Mouse (Mus musculus) embryonic facial prominence, embryonic 11.5 days (tissue): ENCODE measurements at regions not wholly inside any gene's neighbourhood (a gene's known extent, or its start where the extent isn't known, plus 50 kb on each side); places are given as distances from the start of the nearest gene placed in this dataset.

Source experiments
- ATAC-seq: fragments of 200-750 bp; cut with Nextera tagmentation; replicated peaks from 2 replicates; pipeline ENCODE4 v1.8.0; 2017; ENCODE audit warnings: low read depth; ENCODE audit not compliant: insufficient number of reproducible peaks, low FRiP score, low TSS enrichment
- DNase-seq: peaks from one replicate; pipeline ENCODE4 v3.0.0-alpha.2; 2015; ENCODE audit warnings: low spot score
- H3K27ac ChIP-seq: fragments of 300-500 bp; sonication (generic); replicated peaks from 2 replicates; pipeline ENCODE4 v1.5.1; 2014; ENCODE audit warnings: mild to moderate bottlenecking, low read depth, low read length, control low read depth
- H3K27me3 ChIP-seq: fragments of 300-500 bp; sonication (generic); 2 replicates; pipeline ENCODE4 v1.6.1; 2014; ENCODE audit warnings: mild to moderate bottlenecking, low read length, moderate library complexity, mixed read lengths; ENCODE audit not compliant: control insufficient read depth, insufficient read depth
- H3K36me3 ChIP-seq: fragments of 300-500 bp; sonication (generic); replicated peaks from 2 replicates; pipeline ENCODE4 v1.6.1; 2014; ENCODE audit warnings: low read depth, mild to moderate bottlenecking, low read length, moderate library complexity, mixed read lengths; ENCODE audit not compliant: control insufficient read depth, insufficient read depth
- H3K4me1 ChIP-seq: fragments of 300-500 bp; sonication (generic); 2 replicates; pipeline ENCODE4 v1.6.1; 2014; ENCODE audit warnings: low read length, mixed read lengths; ENCODE audit not compliant: control insufficient read depth, insufficient read depth
- H3K4me2 ChIP-seq: fragments of 300-500 bp; sonication (generic); 2 replicates; pipeline ENCODE4 v1.6.1; 2014; ENCODE audit warnings: low read depth, mild to moderate bottlenecking, control low read depth, low read length, moderate library complexity
- H3K4me3 ChIP-seq: fragments of 300-500 bp; sonication (generic); 2 replicates; pipeline ENCODE4 v1.5.1; 2014; ENCODE audit warnings: low read depth, low read length, control low read depth
- H3K9ac ChIP-seq: fragments of 300-500 bp; sonication (generic); replicated peaks from 2 replicates; pipeline ENCODE4 v1.6.1; 2014; ENCODE audit warnings: mild to moderate bottlenecking, control low read depth, low read length
- H3K9me3 ChIP-seq: fragments of 300-500 bp; sonication (generic); replicated peaks from 2 replicates; pipeline ENCODE4 v1.6.1; 2016; ENCODE audit warnings: mild to moderate bottlenecking, low read length, inconsistent platforms, mixed read lengths; ENCODE audit not compliant: control insufficient read depth
- WGBS: fragments of 180-500 bp; shearing (Covaris S2); extraction: QIAGEN DNeasy Blood & Tissue Kit; methylation state at CpG from one replicate; pipeline ENCODE4 v1.1.7; 2014; 5-methylcytosine and 5-hydroxymethylcytosine counted together

DNA sequence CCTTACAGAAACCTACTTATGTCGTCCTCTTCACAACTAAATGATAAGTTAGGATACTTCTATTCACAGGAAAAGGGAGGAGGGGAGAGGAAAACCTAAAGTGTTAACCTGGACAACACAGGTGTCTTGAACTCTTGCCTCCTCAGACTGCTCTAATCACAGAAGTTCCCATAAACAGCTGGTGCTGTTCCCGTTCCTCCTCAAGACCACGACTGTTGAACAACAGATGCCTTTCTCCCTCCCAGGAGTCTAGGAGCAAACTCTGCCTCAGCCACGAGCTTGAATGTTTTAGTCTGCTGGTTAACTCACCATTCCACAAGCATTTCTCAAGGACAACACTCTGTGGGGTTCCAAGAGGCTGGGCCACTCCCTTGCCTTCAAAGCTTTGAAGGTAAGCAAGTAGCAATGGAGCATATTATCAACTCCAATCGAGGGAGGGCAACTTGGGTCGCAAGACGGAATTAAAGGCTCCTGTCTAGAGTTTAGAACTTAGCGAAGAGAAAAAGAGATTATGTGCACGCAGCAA, 186.6 kb upstream of the Bcl6 start:
- 76% methylated on average over 9 of the region's 9 CpGs for WGBS
- DNase-seq (no peak), ATAC-seq (no peak)
- Histone ChIP-seq H3K36me3 (no peaks in the 10 kb centered on the region), H3K9ac (no peak overlapping the region), H3K4me3 (no peak overlapping the region), H3K27me3 (no peaks in the 10 kb centered on the region), H3K4me1 (no peaks in the 10 kb centered on the region), H3K27ac (no peak overlapping the region), H3K9me3 (no peaks in the 10 kb centered on the region), H3K4me2 (no peak overlapping the region)

DNA sequence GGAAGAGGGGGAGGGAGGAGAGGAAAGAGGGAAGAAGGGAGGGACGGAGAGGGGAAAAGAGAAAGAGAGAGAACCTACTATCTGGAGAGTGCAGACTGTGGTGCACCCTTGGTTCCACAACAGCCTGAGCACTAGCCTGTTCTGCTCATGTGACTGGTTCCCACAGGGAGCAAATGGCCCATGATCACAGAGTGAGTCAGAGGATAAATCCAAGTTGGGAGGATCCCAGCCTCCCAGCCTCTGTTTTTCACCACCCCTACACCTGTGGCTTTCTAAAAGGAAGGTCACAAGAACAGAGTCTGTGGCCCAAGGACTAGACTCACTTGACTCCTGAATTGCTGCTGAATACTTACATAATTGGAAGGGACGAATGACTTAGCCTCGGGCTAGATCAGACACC, 185.9 kb upstream of the Bcl6 start:
- 65% methylated on average over 3 of the region's 3 CpGs for WGBS
- DNase-seq: no peak
- Histone ChIP-seq H3K27me3 (no peaks in the 10 kb centered on the region), H3K4me2 (no peak overlapping the region), H3K4me1 (no peaks in the 10 kb centered on the region), H3K4me3 (no peak overlapping the region), H3K36me3 (no peaks in the 10 kb centered on the region), H3K9ac (no peak overlapping the region), H3K27ac (no peak overlapping the region), H3K9me3 (no peaks in the 10 kb centered on the region)
- no peak for ATAC-seq

DNA sequence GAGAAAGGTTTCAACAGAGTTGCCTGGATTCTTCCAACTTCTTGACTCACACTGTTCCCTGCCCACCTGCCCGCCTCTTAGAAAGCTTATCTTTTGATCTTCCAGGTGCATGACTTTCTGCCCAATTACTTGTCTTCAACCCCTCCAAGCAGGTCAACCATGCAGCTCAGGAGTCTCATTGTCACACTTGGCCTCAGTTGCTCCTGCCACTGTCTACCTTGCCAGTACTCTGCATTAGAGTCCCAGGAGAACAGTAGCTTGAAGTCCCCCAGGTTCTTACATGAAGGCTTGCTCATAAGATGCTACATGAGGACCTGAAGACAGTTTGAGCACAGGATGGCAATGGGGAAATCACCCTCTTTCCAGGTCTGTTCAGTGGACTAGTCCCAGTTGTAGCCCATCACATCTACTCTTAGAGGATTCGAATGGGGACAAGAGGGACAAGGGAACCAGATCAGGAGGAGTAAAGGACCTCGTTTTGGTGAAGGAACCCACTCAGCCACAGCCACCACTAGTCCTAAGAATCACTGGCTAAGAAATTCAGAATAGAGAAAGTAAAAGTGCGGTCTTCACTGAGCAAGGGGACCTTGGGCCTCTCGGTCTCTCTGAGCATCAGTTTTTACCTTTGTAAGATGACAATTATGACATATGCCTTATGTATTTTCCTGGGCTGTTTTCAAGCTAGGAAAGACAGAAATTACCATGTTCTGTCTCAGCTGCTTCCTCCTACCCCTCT, 185.3 kb upstream of the Bcl6 start:
- Histone ChIP-seq H3K4me1 (no peaks in the 10 kb centered on the region), H3K27me3 (no peaks in the 10 kb centered on the region), H3K9me3 (no peaks in the 10 kb centered on the region), H3K27ac (no peak overlapping the region), H3K4me2 (no peak overlapping the region), H3K9ac (no peak overlapping the region), H3K4me3 (no peak overlapping the region), H3K36me3 (no peaks in the 10 kb centered on the region)
- DNase-seq: no peak
- no peak for ATAC-seq
- 86% methylated on average over 5 of the region's 5 CpGs for WGBS

DNA sequence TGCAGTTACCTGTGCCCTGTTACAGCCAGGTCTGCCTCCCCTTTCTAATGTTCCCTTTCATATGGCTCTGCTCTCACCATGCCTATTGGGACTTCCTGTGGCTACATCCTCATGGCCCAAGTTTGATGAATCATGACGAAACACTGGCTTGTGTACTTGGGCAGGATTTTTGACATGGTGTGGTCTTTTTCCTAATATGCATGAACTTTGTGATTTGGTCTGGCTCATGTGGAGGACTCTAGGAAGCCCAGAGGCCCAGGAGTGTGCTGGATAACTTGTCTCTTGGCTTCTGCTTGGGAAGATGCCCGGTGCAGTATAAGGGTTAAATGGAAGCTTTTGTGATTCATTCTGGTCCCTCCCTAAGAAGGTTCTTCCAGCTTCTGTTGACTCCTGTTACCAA, 184.0 kb upstream of the Bcl6 start:
- no peak for DNase-seq
- Histone ChIP-seq H3K4me2 (no peak overlapping the region), H3K4me3 (no peak overlapping the region), H3K9ac (no peak overlapping the region), H3K36me3 (no peaks in the 10 kb centered on the region), H3K4me1 (no peaks in the 10 kb centered on the region), H3K9me3 (no peaks in the 10 kb centered on the region), H3K27me3 (no peaks in the 10 kb centered on the region), H3K27ac (no peak overlapping the region)
- 84% methylated on average over 2 of the region's 2 CpGs for WGBS
- no peak for ATAC-seq

DNA sequence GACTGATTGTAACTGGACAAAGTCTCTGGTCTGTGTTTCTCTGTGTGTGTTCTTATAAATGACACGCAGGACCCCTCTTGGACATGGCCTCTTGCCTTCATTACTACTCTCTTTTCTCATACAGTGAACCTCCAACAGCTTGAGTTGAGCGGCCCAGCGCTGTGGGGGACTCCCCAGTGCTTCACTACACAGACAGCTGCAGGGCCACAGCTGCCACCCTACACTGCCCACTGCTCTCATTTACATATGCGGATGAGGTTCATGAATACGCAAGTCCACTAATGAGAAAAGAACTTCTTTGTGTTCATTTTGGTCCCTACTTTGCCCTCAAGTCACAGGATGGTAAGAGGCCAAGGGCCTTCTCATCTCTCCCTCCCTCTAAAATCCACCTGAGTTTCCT, 183.4 kb upstream of the Bcl6 start:
- Histone ChIP-seq H3K27me3 (no peaks in the 10 kb centered on the region), H3K4me1 (no peaks in the 10 kb centered on the region), H3K36me3 (no peaks in the 10 kb centered on the region), H3K4me2 (no peak overlapping the region), H3K27ac (no peak overlapping the region), H3K9me3 (no peaks in the 10 kb centered on the region), H3K9ac (no peak overlapping the region), H3K4me3 (no peak overlapping the region)
- whole genome bisulfite sequencing: 81% methylated on average over 5 of the region's 5 CpGs
- no peak for DNase-seq
- ATAC-seq: no peak

DNA sequence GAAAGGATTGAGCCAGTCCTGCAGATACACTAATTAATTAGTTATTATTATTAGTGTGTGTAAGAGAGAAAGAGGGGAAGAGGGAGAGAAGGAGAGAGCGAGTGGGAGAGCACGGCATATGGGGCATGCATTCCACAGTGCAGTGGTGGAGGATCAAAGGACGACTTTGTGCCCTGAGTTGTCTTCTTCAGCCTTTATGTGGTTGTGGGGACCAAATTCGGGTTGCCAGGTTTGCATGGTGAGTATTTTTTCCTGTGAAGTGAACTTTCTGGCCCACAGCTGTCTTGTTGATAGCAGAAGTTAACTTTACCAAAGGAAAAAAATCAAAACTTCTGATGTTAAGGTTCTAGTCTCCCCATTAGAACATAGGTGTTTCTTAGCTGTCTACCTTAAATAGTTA, 182.5 kb upstream of the Bcl6 start:
- 69% methylated on average over 4 of the region's 4 CpGs for WGBS
- H3K36me3 ChIP-seq: no peaks in the 10 kb centered on the region
- no peaks in the 10 kb centered on the region for H3K9me3 ChIP-seq
- H3K27me3 ChIP-seq: no peaks in the 10 kb centered on the region
- H3K27ac ChIP-seq: no peak overlapping the region
- ATAC-seq (no peak), DNase-seq (no peak)
- no peak overlapping the region for H3K4me2 ChIP-seq
- no peak overlapping the region for H3K9ac ChIP-seq
- H3K4me1 ChIP-seq: no peaks in the 10 kb centered on the region
- no peak overlapping the region for H3K4me3 ChIP-seq

DNA sequence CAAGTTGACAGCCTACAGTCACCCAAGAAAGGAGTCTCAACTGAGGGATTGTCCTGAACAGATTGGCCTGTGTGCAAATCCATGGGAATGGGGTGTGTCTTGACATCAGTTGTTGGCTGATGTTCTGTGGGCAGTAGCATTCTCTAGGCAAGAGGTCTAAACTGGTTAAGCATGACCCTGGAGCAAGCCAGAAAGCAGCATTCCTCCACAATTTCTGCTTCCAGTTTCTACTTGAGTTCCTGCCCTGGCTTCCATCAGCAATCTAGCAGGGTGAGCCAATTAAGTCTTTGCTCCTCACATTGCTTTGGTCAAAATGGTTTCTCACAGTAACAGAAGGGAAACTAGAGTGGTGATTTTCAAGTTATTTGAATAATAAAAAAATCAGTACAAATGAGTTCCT, 177.8 kb upstream of the Bcl6 start:
- H3K36me3 ChIP-seq: no peaks in the 10 kb centered on the region
- DNase-seq (no peak), ATAC-seq (no peak)
- H3K27me3 ChIP-seq: no peaks in the 10 kb centered on the region
- no peaks in the 10 kb centered on the region for H3K9me3 ChIP-seq
- no peak overlapping the region for H3K9ac ChIP-seq
- no peak overlapping the region for H3K27ac ChIP-seq
- no peaks in the 10 kb centered on the region for H3K4me1 ChIP-seq
- H3K4me2 ChIP-seq: no peak overlapping the region
- no peak overlapping the region for H3K4me3 ChIP-seq

DNA sequence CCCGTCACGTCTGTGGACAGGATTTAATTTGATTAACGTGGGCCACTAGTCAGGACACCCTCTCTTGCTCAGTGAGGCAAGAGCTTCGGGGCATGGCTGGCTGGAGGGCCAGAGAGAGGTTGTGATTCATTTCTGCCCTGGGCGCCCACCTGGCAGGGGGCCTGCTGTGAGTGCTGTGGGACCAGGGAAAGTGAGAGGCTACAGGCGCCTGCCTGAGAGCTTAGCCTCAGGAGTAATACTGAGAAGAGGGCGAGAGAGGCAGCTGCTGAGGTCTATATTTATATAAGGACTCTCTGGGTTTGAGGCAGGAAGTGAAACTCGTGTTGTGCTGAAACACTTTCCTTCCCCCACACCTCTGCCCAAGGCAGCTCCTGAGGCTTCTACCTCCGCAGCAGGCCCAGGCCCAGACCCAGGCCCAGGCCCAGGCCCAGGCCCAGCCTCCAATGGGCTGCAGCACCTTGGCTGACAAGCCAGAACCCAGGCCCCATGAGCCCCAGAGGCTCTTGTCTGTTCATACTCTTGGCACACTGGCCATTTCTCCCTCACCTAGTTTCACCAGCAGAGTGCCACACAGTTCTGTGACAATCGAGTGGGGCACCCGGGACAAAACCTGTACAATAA, 176.9 kb upstream of the Bcl6 start:
- no peaks in the 10 kb centered on the region for H3K4me1 ChIP-seq
- no peak overlapping the region for H3K9ac ChIP-seq
- no peak for DNase-seq
- no peaks in the 10 kb centered on the region for H3K9me3 ChIP-seq
- H3K27me3 ChIP-seq: no peaks in the 10 kb centered on the region
- WGBS: 49% methylated on average over 11 of the region's 11 CpGs
- no peak overlapping the region for H3K4me3 ChIP-seq
- ATAC-seq: no peak
- H3K27ac ChIP-seq: no peak overlapping the region
- no peaks in the 10 kb centered on the region for H3K36me3 ChIP-seq
- no peak overlapping the region for H3K4me2 ChIP-seq
